Mouse (Mus musculus): ENCODE measurements around the gene Smarcd1.

DNA sequence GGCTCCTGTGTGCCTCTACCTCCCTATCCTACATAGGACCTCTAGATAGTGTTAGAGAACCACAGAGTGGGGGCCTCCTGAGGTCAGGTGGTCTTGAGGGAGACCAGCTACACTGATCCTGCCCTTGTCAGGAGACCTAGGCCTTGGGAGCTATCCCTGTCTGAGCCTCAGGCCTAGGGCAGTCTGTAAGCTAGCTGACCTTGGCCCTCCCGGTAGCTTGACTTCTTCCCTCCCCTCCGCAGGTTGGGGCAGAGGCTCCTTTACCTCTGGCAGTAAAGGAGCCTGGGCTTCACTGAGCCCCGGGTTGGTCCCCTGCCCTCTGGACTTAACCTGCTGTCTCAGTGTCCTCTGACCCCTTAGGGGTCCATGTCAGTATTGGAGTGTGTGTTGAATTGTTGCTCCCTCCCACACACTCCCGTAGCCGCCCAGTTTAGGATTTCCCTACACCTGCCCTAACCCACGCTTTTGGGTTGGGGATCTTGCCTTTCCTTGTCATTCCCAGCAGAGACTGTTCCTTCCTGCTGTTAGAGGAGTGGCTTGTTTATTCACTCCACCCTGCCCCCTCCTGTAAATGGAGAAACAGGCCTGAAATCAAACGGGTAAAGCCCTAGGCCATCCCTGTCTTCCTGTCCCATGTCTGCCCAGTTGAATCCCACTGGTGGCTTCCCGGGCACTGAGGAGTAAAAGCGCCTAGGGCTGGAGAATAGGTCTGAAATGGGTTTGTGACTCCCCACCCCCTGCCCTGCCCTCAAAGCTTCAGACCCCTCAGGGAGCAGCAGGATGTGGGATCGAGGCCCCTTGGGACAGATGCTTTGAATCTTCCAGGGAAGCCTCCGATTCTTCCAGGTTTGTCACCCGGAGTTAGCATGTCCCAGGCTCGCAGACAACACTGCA lies 11.0 kb downstream of the Smarcd1 start:
- TF ChIP-seq CTCF (IDR thresholded peaks at IDR 0.05; ENCODE audit: low read depth) (no peak), EP300 (optimal IDR thresholded peaks at IDR 0.05) (no peak)
